Mouse (Mus musculus): ENCODE measurements around the gene Strn3. TPM values are rescaled to one million over a fixed set of nuclear protein-coding genes. Genes with fewer than 3 reads are reported as not detected.
"Not testable (repeated sequence)": the region's sequence is repeated elsewhere in the genome, so short reads cannot be mapped to it uniquely, and the experiment has no call there.

Gene Strn3
- polyA plus RNA-seq, 1 experiment = 31.3 TPM

DNA sequence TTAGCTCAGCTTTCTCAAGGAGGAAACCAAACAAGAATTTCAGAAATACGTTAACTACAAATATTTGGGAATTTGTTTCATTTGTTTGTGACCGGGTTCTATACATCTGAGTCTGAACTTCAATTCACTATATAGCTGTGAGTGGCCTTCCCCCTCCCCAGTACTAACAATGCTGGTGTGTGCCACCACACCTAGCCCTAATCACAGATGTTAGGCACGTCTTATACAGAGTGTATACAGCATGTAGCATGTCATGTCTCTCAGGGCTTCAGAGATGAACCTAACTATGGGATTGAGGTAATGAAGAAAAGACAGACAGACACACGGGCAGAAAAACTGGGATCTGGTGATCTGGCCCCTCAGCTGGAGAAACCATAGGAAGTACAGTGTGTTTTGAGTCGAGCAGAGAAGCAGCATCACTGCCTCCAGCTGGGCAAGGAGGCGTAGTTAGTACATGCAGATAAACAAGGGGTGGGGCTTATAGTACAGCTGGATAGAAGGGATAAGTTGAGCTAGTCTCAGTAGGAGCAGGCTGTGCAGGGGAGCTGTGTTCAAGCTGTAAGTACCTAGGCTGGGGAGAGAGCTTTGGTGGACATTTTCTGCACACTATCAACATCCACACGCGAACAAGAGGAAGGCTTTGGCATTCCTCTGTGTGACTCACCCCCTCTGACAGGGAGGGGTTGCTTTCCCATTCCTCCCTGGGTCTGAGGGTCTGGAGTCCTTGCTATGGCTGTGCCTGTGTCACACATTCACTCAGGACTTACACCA, 8.1 kb upstream of the Strn3 start:
- no peaks in the 10 kb centered on the region for H3K79me2 ChIP-seq (ENCODE audit: control insufficient read depth, insufficient read depth)
- H3K4me3 ChIP-seq = no peak overlapping the region
- H3ac ChIP-seq (ENCODE audit: control insufficient read depth, insufficient read length) = no peak overlapping the region
- H3K27me3 ChIP-seq (ENCODE audit: control insufficient read depth, insufficient read depth, insufficient read length) = no peaks in the 10 kb centered on the region
- H3K4me2 ChIP-seq (ENCODE audit: low read depth) = peak overlapping the region; percentile 70
- TF ChIP-seq MYOD1 (IDR thresholded peaks at IDR 0.05; ENCODE audit: control insufficient read depth in 1 of 3, insufficient read length in 2 of 3, low read depth in 2 of 3) (no peak), REST (IDR thresholded peaks at IDR 0.05; ENCODE audit: insufficient read depth, insufficient read length) (no peak), TCF3 (IDR thresholded peaks at IDR 0.05; ENCODE audit: insufficient read length, low read depth) (no peak)
- no peaks in the 10 kb centered on the region for H3K36me3 ChIP-seq (ENCODE audit: control insufficient read depth, insufficient read depth)

GRCm38 (mm10) chr12:51696157-51696556, 4.5 kb upstream of the Strn3 start:
- TF ChIP-seq CEBPB (IDR thresholded peaks at IDR 0.05; ENCODE audit: insufficient read depth, poor library complexity, severe bottlenecking) (no peak; the same call in 1 of the 2 replicates), REST (IDR thresholded peaks at IDR 0.05; ENCODE audit: insufficient read depth, insufficient read length) (no peak), POLR2A (IDR thresholded peaks at IDR 0.05; ENCODE audit: insufficient read length, low read depth) (no peak), MAX (IDR thresholded peaks at IDR 0.05; ENCODE audit: low read depth) (no peak), USF1 (IDR thresholded peaks at IDR 0.05; ENCODE audit: low read depth) (no peak)
- no peak overlapping the region for H3K4me2 ChIP-seq (ENCODE audit: low read depth)
- no peaks in the 10 kb centered on the region for H3K27me3 ChIP-seq (ENCODE audit: control insufficient read depth, insufficient read depth, insufficient read length)
- H3K79me2 ChIP-seq (ENCODE audit: control insufficient read depth, insufficient read depth) = peaks cover 9% of the 10 kb centered on the region
- H3K4me3 ChIP-seq = no peak overlapping the region
- no peak overlapping the region for H3ac ChIP-seq (ENCODE audit: control insufficient read depth, insufficient read length)
- no peaks in the 10 kb centered on the region for H3K36me3 ChIP-seq (ENCODE audit: control insufficient read depth, insufficient read depth)

GRCm38 (mm10) chr12:51694966-51695365, 3.3 kb upstream of the Strn3 start:
- no peaks in the 10 kb centered on the region for H3K27me3 ChIP-seq (ENCODE audit: control insufficient read depth, insufficient read depth, insufficient read length)
- no peak overlapping the region for H3K4me3 ChIP-seq
- no peak overlapping the region for H3K4me2 ChIP-seq (ENCODE audit: low read depth)
- H3K36me3 ChIP-seq (ENCODE audit: control insufficient read depth, insufficient read depth) = no peaks in the 10 kb centered on the region
- TF ChIP-seq SRF (IDR thresholded peaks at IDR 0.05; ENCODE audit: control insufficient read depth, insufficient read length, low read depth) = no peak
- no peak for TF ChIP-seq REST (IDR thresholded peaks at IDR 0.05; ENCODE audit: insufficient read depth, insufficient read length)
- no peak for TF ChIP-seq TCF3 (IDR thresholded peaks at IDR 0.05; ENCODE audit: insufficient read length, low read depth)
- TF ChIP-seq CEBPB (IDR thresholded peaks at IDR 0.05; ENCODE audit: insufficient read depth, poor library complexity, severe bottlenecking) = no peak
- no peak for TF ChIP-seq POLR2AphosphoS2 (IDR thresholded peaks at IDR 0.05; ENCODE audit: insufficient read length, low read depth)
- no peak for TF ChIP-seq MYOD1 (IDR thresholded peaks at IDR 0.05; ENCODE audit: control insufficient read depth in 1 of 3, insufficient read length in 2 of 3, low read depth in 2 of 3)
- TF ChIP-seq MAX (IDR thresholded peaks at IDR 0.05; ENCODE audit: low read depth) = no peak
- TF ChIP-seq E2F4 (IDR thresholded peaks at IDR 0.05; ENCODE audit: insufficient read depth) = no peak
- TF ChIP-seq USF1 (IDR thresholded peaks at IDR 0.05; ENCODE audit: low read depth) = no peak
- no peak for TF ChIP-seq TCF12 (IDR thresholded peaks at IDR 0.05; ENCODE audit: insufficient read depth, poor library complexity, severe bottlenecking)
- TF ChIP-seq MYOG (IDR thresholded peaks at IDR 0.05; ENCODE audit: control insufficient read depth in 1 of 3, insufficient read depth in 1 of 3, insufficient read length in 2 of 3, low read depth in 2 of 3) = no peak
- TF ChIP-seq POLR2A (IDR thresholded peaks at IDR 0.05; ENCODE audit: insufficient read length, low read depth) = no peak
- H3K79me2 ChIP-seq (ENCODE audit: control insufficient read depth, insufficient read depth) = peaks cover 20% of the 10 kb centered on the region
- no peak overlapping the region for H3ac ChIP-seq (ENCODE audit: control insufficient read depth, insufficient read length)

- Histone ChIP-seq H3K27me3 (ENCODE audit: control insufficient read depth, insufficient read depth, insufficient read length) (no peaks in the 10 kb centered on the region), H3K4me2 (ENCODE audit: low read depth) (peak overlapping the region; percentile 66), H3K79me2 (ENCODE audit: control insufficient read depth, insufficient read depth) (peaks cover 29% of the 10 kb centered on the region), H3ac (ENCODE audit: control insufficient read depth, insufficient read length) (no peak overlapping the region), H3K4me3 (no peak overlapping the region), H3K36me3 (ENCODE audit: control insufficient read depth, insufficient read depth) (no peaks in the 10 kb centered on the region)
- TF ChIP-seq E2F4 (IDR thresholded peaks at IDR 0.05; ENCODE audit: insufficient read depth) = no peak
- no peak for TF ChIP-seq TCF12 (IDR thresholded peaks at IDR 0.05; ENCODE audit: insufficient read depth, poor library complexity, severe bottlenecking)
- TF ChIP-seq POLR2AphosphoS2 (IDR thresholded peaks at IDR 0.05; ENCODE audit: insufficient read length, low read depth) = no peak
- TF ChIP-seq MAX (IDR thresholded peaks at IDR 0.05; ENCODE audit: low read depth) = no peak
Observed at GRCm38 (mm10) chr12:51694096-51694495, 2.4 kb upstream of the Strn3 start.

DNA sequence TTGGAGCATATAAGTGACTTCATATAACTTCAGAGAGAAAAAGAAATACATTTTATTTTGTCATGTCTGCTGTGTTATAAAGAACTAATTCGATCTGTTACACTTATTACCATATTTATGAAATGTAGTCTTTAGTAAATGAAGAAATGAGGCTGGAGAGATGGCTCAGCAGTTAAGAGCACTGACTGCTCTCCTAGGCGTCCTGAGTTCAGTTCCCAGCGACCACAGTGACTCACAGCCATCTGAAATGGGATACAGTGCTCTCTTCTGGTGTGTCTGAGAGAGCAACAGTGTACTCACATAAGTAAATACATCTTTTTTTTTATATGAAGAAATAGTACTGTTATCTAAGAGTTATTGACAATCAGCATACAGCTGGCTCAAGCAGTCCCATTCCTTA, 1.7 kb upstream of the Strn3 start:
- H3K4me3 ChIP-seq = peak overlapping the region; percentile 52
- TF ChIP-seq E2F4 (IDR thresholded peaks at IDR 0.05; ENCODE audit: insufficient read depth) = no peak
- no peak for TF ChIP-seq SRF (IDR thresholded peaks at IDR 0.05; ENCODE audit: control insufficient read depth, insufficient read length, low read depth)
- no peak for TF ChIP-seq TCF12 (IDR thresholded peaks at IDR 0.05; ENCODE audit: insufficient read depth, poor library complexity, severe bottlenecking)
- TF ChIP-seq MYOG (IDR thresholded peaks at IDR 0.05; ENCODE audit: control insufficient read depth in 1 of 3, insufficient read depth in 1 of 3, insufficient read length in 2 of 3, low read depth in 2 of 3) = no peak
- TF ChIP-seq MYOD1 (IDR thresholded peaks at IDR 0.05; ENCODE audit: control insufficient read depth in 1 of 3, insufficient read length in 2 of 3, low read depth in 2 of 3) = no peak
- TF ChIP-seq POLR2AphosphoS2 (IDR thresholded peaks at IDR 0.05; ENCODE audit: insufficient read length, low read depth) = no peak
- no peak for TF ChIP-seq CEBPB (IDR thresholded peaks at IDR 0.05; ENCODE audit: insufficient read depth, poor library complexity, severe bottlenecking)
- no peak for TF ChIP-seq TCF3 (IDR thresholded peaks at IDR 0.05; ENCODE audit: insufficient read length, low read depth)
- TF ChIP-seq USF1 (IDR thresholded peaks at IDR 0.05; ENCODE audit: low read depth) = no peak
- TF ChIP-seq POLR2A (IDR thresholded peaks at IDR 0.05; ENCODE audit: insufficient read length, low read depth) = no peak
- no peak for TF ChIP-seq REST (IDR thresholded peaks at IDR 0.05; ENCODE audit: insufficient read depth, insufficient read length)
- no peak for TF ChIP-seq MAX (IDR thresholded peaks at IDR 0.05; ENCODE audit: low read depth)
- peak overlapping the region; percentile 66 for H3K4me2 ChIP-seq (ENCODE audit: low read depth)
- H3K27me3 ChIP-seq (ENCODE audit: control insufficient read depth, insufficient read depth, insufficient read length) = no peaks in the 10 kb centered on the region
- peaks cover 36% of the 10 kb centered on the region for H3K79me2 ChIP-seq (ENCODE audit: control insufficient read depth, insufficient read depth)
- no peaks in the 10 kb centered on the region for H3K36me3 ChIP-seq (ENCODE audit: control insufficient read depth, insufficient read depth)
- H3ac ChIP-seq (ENCODE audit: control insufficient read depth, insufficient read length) = no peak overlapping the region

- not testable (repeated sequence) for H3K27me3 ChIP-seq (ENCODE audit: control insufficient read depth, insufficient read depth, insufficient read length); H3K36me3 ChIP-seq (ENCODE audit: control insufficient read depth, insufficient read depth); H3ac ChIP-seq (ENCODE audit: control insufficient read depth, insufficient read length)
- Histone ChIP-seq H3K4me2 (ENCODE audit: low read depth) (peak overlapping the region; percentile 66), H3K79me2 (ENCODE audit: control insufficient read depth, insufficient read depth) (peaks cover 41% of the 10 kb centered on the region), H3K4me3 (peak overlapping the region; percentile 52)
Observed at GRCm38 (mm10) chr12:51692870-51693269, 1.2 kb upstream of the Strn3 start.

All from myocyte (in vitro differentiated cells).